Mouse (Mus musculus): Measurements from ENCODE around the gene Gm6217. TPM values are rescaled to one million over a fixed set of nuclear protein-coding genes. Genes with fewer than 3 reads are reported as not detected.
"Not testable (repeated sequence)": the region's sequence is repeated elsewhere in the genome, so short reads cannot be mapped to it uniquely, and the experiment has no call there.

Gm6217 gene
- total RNA-seq (2021), result not detected

GRCm38 (mm10) chr1:82931326-82931725, at the start of gene Gm6217:
Gene Gm6217 (minus strand): TSS chr1:82931399.
- DNase-seq (ENCODE audit: low spot score in 2 of 2); intact Hi-C loops (cut with DNase I): not testable (repeated sequence)

DNA sequence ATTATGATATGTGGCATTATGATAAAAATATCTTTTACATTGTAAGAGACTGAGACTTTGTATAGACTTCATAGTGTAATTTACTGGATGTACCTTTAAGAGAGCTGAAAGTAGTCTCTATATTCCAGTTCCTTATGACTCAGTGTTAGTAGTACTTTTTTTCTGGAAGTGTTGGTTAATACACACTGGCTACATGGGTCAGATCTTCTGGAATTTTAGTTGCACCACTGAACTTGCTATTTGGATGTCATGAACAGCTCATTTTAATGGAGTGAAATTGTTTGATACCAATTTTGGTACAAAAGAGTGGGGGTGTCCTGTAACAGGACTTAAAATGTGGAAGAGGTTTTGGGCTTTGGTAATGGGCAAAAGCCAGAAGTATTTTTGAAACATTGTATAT, 46.6 kb upstream of the Gm6217 start:
- no peak for DNase-seq (ENCODE audit: low spot score in 2 of 2)
- intact Hi-C loops (cut with DNase I), result no loop called here

- intact Hi-C loops (cut with DNase I), result no loop called here
- no peak for DNase-seq (ENCODE audit: low spot score in 2 of 2)
Observed at GRCm38 (mm10) chr1:82975750-82976149, 44.6 kb upstream of the Gm6217 start.

GRCm38 (mm10) chr1:82974342-82974741, 43.1 kb upstream of the Gm6217 start:
- no peak for DNase-seq (ENCODE audit: low spot score in 2 of 2)
- intact Hi-C loops (cut with DNase I), result no loop called here

- DNase-seq (ENCODE audit: low spot score in 2 of 2), result no peak
- intact Hi-C loops (cut with DNase I), result no loop called here
Observed at GRCm38 (mm10) chr1:82973901-82974300, 42.7 kb upstream of the Gm6217 start.

DNA sequence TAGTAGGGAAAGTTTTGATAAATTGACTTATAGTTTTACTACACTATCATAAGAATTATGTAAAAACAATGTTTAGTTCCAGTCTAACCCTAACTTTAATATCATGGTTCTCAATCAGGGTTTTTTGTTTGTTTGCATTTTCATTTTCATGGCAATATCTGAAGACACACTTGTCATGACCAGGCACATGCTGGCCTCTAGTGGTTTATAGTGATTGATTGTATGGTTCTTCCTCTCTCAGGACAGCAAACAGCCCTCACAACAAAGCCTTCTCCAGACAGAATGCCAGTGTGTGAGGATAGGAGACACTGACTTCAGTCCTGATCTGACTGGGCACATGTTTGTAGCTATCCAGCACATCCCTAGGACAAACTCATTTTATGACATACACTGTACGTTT, 42.0 kb upstream of the Gm6217 start:
- intact Hi-C loops (cut with DNase I), result no loop called here
- DNase-seq (ENCODE audit: low spot score in 2 of 2), result no peak

DNA sequence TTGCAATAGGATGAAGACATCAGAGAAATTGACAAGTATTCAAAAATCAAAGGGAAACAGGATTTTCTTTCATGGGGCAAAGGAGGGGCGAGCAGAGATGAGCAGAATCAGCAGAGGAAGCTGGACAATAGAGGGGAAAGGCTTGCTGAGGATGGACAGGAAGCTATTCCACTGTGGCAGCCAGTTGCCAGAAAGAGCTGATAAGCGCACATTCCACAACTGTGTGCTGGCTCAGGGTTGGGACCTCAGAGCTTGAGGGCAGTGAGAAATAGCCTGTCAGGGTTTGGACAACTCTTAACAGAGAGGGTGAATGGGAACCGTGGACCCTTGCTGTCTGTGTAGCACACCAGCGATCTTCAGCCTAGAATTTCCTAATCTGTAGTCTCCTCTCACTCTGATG, 40.8 kb upstream of the Gm6217 start:
- intact Hi-C loops (cut with DNase I), result no loop called here

GRCm38 (mm10) chr1:82966413-82966812, 35.2 kb upstream of the Gm6217 start:
- intact Hi-C loops (cut with DNase I), result no loop called here
- DNase-seq (ENCODE audit: low spot score in 2 of 2), result no peak

More for the DNA sequence above, 40.8 kb upstream of the Gm6217 start:
- no peak for DNase-seq (ENCODE audit: low spot score in 2 of 2)

- DNase-seq (ENCODE audit: low spot score in 2 of 2), result no peak
- intact Hi-C loops (cut with DNase I), result no loop called here
Observed at GRCm38 (mm10) chr1:82959870-82960385, 28.7 kb upstream of the Gm6217 start, which contains the start of gene Gm47955. Gene Gm47955 (plus strand): TSS chr1:82960286.

DNA sequence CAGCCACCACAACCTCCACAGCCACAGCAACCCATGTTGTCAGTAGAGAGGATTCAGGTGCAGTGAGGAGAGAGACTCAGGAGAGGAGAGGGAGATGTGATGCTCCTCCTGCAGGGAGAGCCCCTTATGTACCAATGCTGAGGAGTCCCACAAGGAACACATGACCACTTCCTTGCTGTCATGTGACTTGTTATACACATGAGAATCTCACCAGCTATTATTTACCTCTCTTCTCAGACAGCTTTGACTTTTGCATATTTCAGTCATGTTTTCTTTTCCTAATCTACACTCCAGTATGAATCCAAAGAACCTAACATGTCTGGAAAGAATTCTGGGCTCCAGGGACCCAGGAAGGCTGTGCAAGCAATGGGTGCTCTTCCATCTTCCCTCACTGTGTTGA, 24.7 kb upstream of the Gm6217 start, which contains the start of gene Gm7544:
Gene Gm7544, minus strand, starts transcription at position 101 of the 400 bp plus-strand sequence.
- intact Hi-C loops (cut with DNase I); DNase-seq (ENCODE audit: low spot score in 2 of 2): not testable (repeated sequence)

- no peak for DNase-seq (ENCODE audit: low spot score in 2 of 2)
- intact Hi-C loops (cut with DNase I), result no loop called here
Observed at GRCm38 (mm10) chr1:82948601-82949000, 17.4 kb upstream of the Gm6217 start.

DNA sequence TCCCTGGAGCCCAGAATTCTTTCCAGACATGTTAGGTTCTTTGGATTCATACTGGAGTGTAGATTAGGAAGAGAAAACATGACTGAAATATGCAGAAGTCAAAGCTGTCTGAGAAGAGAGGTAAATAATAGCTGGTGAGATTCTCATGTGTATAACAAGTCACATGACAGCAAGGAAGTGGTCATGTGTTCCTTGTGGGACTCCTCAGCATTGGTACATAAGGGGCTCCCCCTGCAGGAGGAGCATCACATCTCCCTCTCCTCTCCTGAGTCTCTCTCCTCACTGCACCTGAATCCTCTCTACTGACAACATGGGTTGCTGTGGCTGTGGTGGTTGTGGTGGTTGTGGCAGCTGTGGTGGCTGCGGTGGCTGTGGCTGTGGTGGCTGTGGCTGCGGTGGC, 14.8 kb upstream of the Gm6217 start:
- intact Hi-C loops (cut with DNase I); DNase-seq (ENCODE audit: low spot score in 2 of 2): not testable (repeated sequence)

DNA sequence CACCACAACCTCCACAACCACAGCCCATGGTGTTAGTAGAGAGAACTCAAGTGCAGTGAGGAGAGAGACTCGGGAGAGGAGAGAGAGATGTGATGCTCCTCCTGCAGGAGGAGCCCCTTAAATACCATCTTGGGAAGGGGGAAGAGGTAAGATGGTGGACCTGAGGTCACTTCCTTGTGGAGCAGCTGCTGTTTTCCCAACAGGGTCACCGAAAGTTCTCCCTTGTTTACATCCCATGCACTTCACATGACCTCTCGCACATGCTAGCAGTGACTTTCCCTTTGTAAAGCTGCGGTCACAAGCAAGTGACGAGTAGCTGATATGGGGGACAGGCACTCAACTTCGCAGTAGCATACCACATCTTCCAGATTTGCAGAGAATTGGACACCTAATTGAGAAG, 12.1 kb upstream of the Gm6217 start, which contains the start of gene A030003K21Rik:
Gene A030003K21Rik, minus strand, starts transcription at position 94 of the 400 bp plus-strand sequence.
- DNase-seq (ENCODE audit: low spot score in 2 of 2); intact Hi-C loops (cut with DNase I): not testable (repeated sequence)

DNA sequence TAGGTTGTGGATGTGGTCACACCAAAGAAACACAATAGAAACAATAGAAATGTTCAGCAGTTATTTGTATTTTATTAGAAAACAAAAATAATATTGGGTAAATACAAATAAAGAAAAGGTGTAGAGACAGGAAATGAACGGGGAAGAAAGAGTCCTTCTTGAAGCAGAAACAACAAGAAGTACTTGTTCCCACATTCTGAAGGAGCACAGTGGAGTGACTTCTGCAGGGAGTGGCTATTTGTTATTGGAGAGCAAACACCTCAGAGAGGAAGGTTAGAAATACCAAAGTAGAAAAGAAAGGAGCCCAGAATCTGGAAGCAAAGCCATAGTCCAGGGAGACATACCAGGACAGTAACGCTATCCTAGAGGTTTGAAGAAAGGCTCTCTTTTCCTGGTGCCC, 11.3 kb upstream of the Gm6217 start:
- DNase-seq (ENCODE audit: low spot score in 2 of 2); intact Hi-C loops (cut with DNase I): not testable (repeated sequence)

DNA sequence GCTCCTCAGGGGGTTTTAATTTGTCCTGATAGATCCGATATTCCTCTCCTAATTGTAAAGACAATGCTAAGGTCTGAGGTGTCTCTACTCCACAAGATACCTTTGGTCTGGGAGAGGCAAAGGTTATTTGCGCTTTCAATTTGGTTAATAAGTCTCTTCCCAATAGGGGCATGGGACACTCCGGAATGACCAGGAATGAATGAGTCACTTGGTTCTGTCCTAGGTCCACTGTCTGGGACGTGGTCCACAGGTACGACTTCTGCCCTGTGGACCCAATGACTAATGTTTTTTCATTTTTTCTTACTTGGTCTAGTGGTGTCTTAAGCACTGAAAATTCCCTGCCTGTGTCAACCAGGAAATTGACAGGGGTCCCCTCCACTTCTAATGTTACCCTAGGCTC, 7.5 kb upstream of the Gm6217 start:
- intact Hi-C loops (cut with DNase I), result no loop called here
- no peak for DNase-seq (ENCODE audit: low spot score in 2 of 2)

DNA sequence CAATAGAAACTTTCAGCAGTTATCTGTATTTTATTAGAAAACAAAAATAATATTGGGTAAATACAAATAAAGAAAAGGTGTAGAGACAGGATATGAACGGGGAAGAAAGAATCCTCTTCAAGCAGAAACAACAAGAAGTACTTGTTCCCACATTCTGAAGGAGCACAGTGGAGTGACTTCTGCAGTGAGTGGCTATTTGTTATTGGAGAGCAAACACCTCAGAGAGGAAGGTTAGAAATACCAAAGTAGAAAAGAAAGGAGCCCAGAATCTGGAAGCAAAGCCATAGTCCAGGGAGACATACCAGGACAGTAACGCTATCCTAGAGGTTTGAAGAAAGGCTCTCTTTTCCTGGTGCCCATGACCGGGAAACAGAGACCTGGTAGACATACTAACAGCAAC, 641 bp downstream of the Gm6217 start:
- intact Hi-C loops (cut with DNase I); DNase-seq (ENCODE audit: low spot score in 2 of 2): not testable (repeated sequence)

DNA sequence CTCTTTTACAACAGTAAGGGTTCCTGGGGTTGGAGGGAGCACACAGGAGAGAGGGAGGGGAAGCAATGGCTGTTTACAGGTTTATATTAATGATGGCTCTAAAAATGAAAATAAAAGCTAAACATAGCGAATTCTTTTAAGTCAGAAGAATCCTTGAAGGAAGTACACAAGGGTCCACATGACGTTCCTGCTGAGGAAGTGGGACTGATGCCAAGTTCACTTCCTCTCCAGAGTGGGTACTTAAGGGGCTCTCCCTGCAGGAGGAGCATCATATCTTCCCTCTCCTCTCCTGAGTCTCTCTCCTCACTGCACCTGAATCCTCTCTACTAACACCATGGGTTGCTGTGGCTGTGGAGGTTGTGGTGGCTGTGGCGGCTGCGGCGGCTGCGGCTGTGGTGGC, 6.5 kb downstream of the Gm6217 start, which contains the start of gene A030014E15Rik:
Gene A030014E15Rik, plus strand, starts transcription at position 268 of the 400 bp plus-strand sequence.
- intact Hi-C loops (cut with DNase I), result no loop called here

GRCm38 (mm10) chr1:82913434-82913833, 17.8 kb downstream of the Gm6217 start:
- intact Hi-C loops (cut with DNase I); DNase-seq (ENCODE audit: low spot score in 2 of 2): not testable (repeated sequence)

More for the DNA sequence above, 6.5 kb downstream of the Gm6217 start, which contains the start of gene A030014E15Rik:
- no peak for DNase-seq (ENCODE audit: low spot score in 2 of 2)

DNA sequence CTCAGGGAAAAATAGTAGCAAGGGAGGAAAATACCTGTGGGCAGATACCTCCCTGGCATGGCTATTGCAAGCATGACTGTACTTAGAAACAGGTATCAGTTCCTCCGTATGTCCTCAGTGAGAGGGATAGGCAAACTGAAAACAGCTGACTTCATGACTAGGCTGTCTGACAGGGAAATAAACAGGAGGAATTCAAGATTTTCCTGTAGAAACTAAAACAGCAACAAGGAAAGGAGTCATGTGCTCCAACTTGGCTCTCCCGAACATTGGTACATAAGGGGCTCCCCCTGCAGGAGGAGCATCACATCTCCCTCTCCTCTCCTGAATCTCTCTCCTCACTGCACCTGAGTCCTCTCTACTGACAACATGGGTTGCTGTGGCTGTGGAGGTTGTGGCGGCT, 18.2 kb downstream of the Gm6217 start, which contains the start of gene A030005L19Rik:
Gene A030005L19Rik, plus strand, starts transcription at position 301 of the 400 bp plus-strand sequence.
- intact Hi-C loops (cut with DNase I), result no loop called here
- no peak for DNase-seq (ENCODE audit: low spot score in 2 of 2)

- peak in 1 of 2 experiments; percentile 7 for DNase-seq (ENCODE audit: low spot score in 2 of 2)
- intact Hi-C loops (cut with DNase I), result no loop called here
Observed at GRCm38 (mm10) chr1:82905886-82906285, 25.3 kb downstream of the Gm6217 start.

GRCm38 (mm10) chr1:82901201-82901600, 30.0 kb downstream of the Gm6217 start:
- DNase-seq (ENCODE audit: low spot score in 2 of 2), result no peak
- intact Hi-C loops (cut with DNase I), result no loop called here

All from left cerebral cortex, postnatal 25 days (tissue).